In the genomic region with DNA sequence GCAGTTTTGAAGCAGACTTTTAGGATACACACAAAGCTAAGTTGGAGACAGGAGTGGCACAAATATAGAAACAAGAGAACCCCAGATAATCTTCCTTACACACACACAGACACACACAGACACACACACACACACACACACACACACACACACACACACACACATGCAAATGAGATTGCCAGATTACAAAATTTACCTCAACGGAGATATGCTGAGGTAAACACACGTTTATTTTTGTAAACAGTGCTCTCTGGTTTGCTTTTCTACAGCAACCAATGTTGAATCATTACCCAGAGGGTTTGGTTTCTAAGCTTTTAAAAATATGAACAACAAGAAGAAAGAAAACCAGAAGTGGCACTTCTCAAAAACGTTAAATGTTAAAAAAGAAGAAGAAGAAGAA, we compare ENCODE assay signal across 8 mouse cellular contexts. TPM values are rescaled to one million over a fixed set of nuclear protein-coding genes. Genes with fewer than 3 reads are reported as not detected.
A peak's percentile ranks its signal among the peaks of the same experiment; 100 is the strongest.
DNase-seq lines count a peak whose midpoint lies in the region; ATAC-seq and TF ChIP-seq lines count a peak whose summit lies in the region.

No protein-coding gene starts in this region.

- no peaks in the 10 kb centered on the region for H3K36me3 ChIP-seq in spleen, adult 2 months (ENCODE audit: control insufficient read depth, insufficient read depth, low read length)
- no peaks in the 10 kb centered on the region for H3K36me3 ChIP-seq in forebrain, embryonic 12.5 days (replicated peaks)
- no peaks in the 10 kb centered on the region for H3K36me3 ChIP-seq in liver, embryonic 12.5 days
- no peaks in the 10 kb centered on the region for H3K36me3 ChIP-seq in stomach, postnatal 0 days (ENCODE audit: control insufficient read depth, insufficient read depth, low read length)

- TF ChIP-seq EP300 in stomach, postnatal 0 days (optimal IDR thresholded peaks at IDR 0.05), result no peak

- H3K27me3 ChIP-seq in spleen, adult 2 months (ENCODE audit: control insufficient read depth, insufficient read depth, low read length), result no peaks in the 10 kb centered on the region; the same call in 1 of the 2 replicates
- H3K27me3 ChIP-seq in forebrain, embryonic 12.5 days, result no peaks in the 10 kb centered on the region
- H3K27me3 ChIP-seq in liver, embryonic 12.5 days (replicated peaks), result no peaks in the 10 kb centered on the region
- H3K27me3 ChIP-seq in stomach, postnatal 0 days (ENCODE audit: control insufficient read depth, insufficient read depth, low read length), result no peaks in the 10 kb centered on the region

- peak overlapping the region; percentile 34; the same call in 1 of the 2 replicates for H3K4me3 ChIP-seq in spleen, adult 2 months (ENCODE audit: extremely low read depth, insufficient read depth, insufficient read length)
- H3K4me3 ChIP-seq in forebrain, embryonic 12.5 days (replicated peaks), result peak overlapping the region; percentile 84
- peak overlapping the region; percentile 89 for H3K4me3 ChIP-seq in liver, embryonic 12.5 days
- no peak overlapping the region for H3K4me3 ChIP-seq in stomach, postnatal 0 days (ENCODE audit: low read depth, low read length)

- H3K4me1 ChIP-seq in spleen, adult 2 months (ENCODE audit: control insufficient read depth, insufficient read depth, insufficient read length), result no peaks in the 10 kb centered on the region; the same call in none of the 2 replicates
- H3K4me1 ChIP-seq in forebrain, embryonic 12.5 days, result peaks cover 20% of the 10 kb centered on the region
- H3K4me1 ChIP-seq in liver, embryonic 12.5 days, result peaks cover 21% of the 10 kb centered on the region
- H3K4me1 ChIP-seq in stomach, postnatal 0 days (replicated peaks; ENCODE audit: control insufficient read depth, insufficient read depth), result no peaks in the 10 kb centered on the region

- TF ChIP-seq CTCF in spleen, adult 2 months (IDR thresholded peaks at IDR 0.05; ENCODE audit: extremely low read depth, insufficient read depth, insufficient read length, insufficient replicate concordance), result no peak
- TF ChIP-seq CTCF in stomach, postnatal 0 days (IDR thresholded peaks at IDR 0.05; ENCODE audit: low read depth), result no peak

- H3K27ac ChIP-seq in spleen, adult 2 months (ENCODE audit: insufficient read depth, low read length), result no peak overlapping the region
- no peak overlapping the region for H3K27ac ChIP-seq in forebrain, embryonic 12.5 days
- H3K27ac ChIP-seq in liver, embryonic 12.5 days, result peak overlapping the region; percentile 71
- H3K27ac ChIP-seq in stomach, postnatal 0 days (replicated peaks), result no peak overlapping the region

- peak overlapping the region; percentile 64 for H3K4me2 ChIP-seq in forebrain, embryonic 12.5 days
- H3K4me2 ChIP-seq in liver, embryonic 12.5 days, result peak overlapping the region; percentile 73
- peak overlapping the region; percentile 33 for H3K4me2 ChIP-seq in stomach, postnatal 0 days (replicated peaks; ENCODE audit: low read depth)

- ATAC-seq in forebrain, embryonic 12.5 days (ENCODE audit: low FRiP score), result no peak
- ATAC-seq in liver, embryonic 12.5 days, result no peak
- no peak for ATAC-seq in stomach, postnatal 0 days (ENCODE audit: low FRiP score, low TSS enrichment)
- no peak for ATAC-seq in inflammation-experienced regulatory T-cells, adult 6 months

- DNase-seq in spleen, adult 2 months (ENCODE audit: low read depth in 1 of 2, low spot score in 2 of 2), result no peak
- DNase-seq in spleen, postnatal 10 days (ENCODE audit: low spot score in 2 of 2), result no peak
- no peak for DNase-seq in stomach, postnatal 0 days (ENCODE audit: low spot score)
- no peak for DNase-seq in right cerebral cortex, postnatal 10 days (ENCODE audit: low spot score in 2 of 2)
- DNase-seq in thymus, postnatal 14 days, result no peak

- peak overlapping the region; percentile 40 for H3K9ac ChIP-seq in forebrain, embryonic 12.5 days
- H3K9ac ChIP-seq in liver, embryonic 12.5 days, result peak overlapping the region; percentile 98
- no peak overlapping the region for H3K9ac ChIP-seq in stomach, postnatal 0 days (ENCODE audit: low read length)

- no peak for TF ChIP-seq POLR2A in spleen, adult 2 months (IDR thresholded peaks at IDR 0.05; ENCODE audit: low read depth, low read length)

- 17% methylated on average over 3 of the region's 3 CpGs for WGBS in spleen, adult 2 months
- 43% methylated on average over 3 of the region's 3 CpGs for WGBS in forebrain, embryonic 12.5 days
- WGBS in liver, embryonic 12.5 days (ENCODE audit: insufficient replicate concordance), result 16% methylated on average over 3 of the region's 3 CpGs
- 6% methylated on average over 3 of the region's 3 CpGs for WGBS in stomach, postnatal 0 days

- H3K9me3 ChIP-seq in forebrain, embryonic 12.5 days, result no peaks in the 10 kb centered on the region
- H3K9me3 ChIP-seq in liver, embryonic 12.5 days (replicated peaks), result no peaks in the 10 kb centered on the region
- no peaks in the 10 kb centered on the region for H3K9me3 ChIP-seq in stomach, postnatal 0 days (ENCODE audit: control insufficient read depth, low read length)

RNA-seq across cellular contexts. Expression of a gene that starts 1.5 kb away (rescaled TPM):
- polyA plus RNA-seq in spleen, adult 2 months (2012; rRNA removed), result 18.3 and 20.2 TPM in 2 replicates
- polyA plus RNA-seq in forebrain, embryonic 12.5 days (2016; fragmentation: Nextera tagmentation; extraction: Ambion mirVana), result 93.9 and 98.8 TPM in 2 replicates
- 41.1 and 44.4 TPM in 2 replicates for polyA plus RNA-seq in liver, embryonic 12.5 days (2016; fragmentation: Nextera tagmentation; extraction: Ambion mirVana)
- polyA plus RNA-seq in stomach, postnatal 0 days (2015; fragmentation: Nextera tagmentation; extraction: Ambion mirVana), result 24.3 and 28.4 TPM in 2 replicates
- polyA plus RNA-seq in inflammation-experienced regulatory T-cells, adult 6 months (2017; shearing (Covaris generic)), result 10 to 100 TPM; 11.8 to 15.9 (median 13.7) TPM

RNA-seq across cellular contexts. Expression of a gene that starts 26.7 kb away (rescaled TPM):
- not detected in 2 replicates for polyA plus RNA-seq in spleen, adult 2 months (2012; rRNA removed)
- polyA plus RNA-seq in forebrain, embryonic 12.5 days (2016; fragmentation: Nextera tagmentation; extraction: Ambion mirVana), result 0.11 TPM in 1 of 2 replicates, not detected in the other
- not detected in 2 replicates for polyA plus RNA-seq in liver, embryonic 12.5 days (2016; fragmentation: Nextera tagmentation; extraction: Ambion mirVana)
- polyA plus RNA-seq in stomach, postnatal 0 days (2015; fragmentation: Nextera tagmentation; extraction: Ambion mirVana), result not detected in 2 replicates
- polyA plus RNA-seq in inflammation-experienced regulatory T-cells, adult 6 months (2017; shearing (Covaris generic)), result not detected
